Mouse (Mus musculus): ENCODE data around the gene Fabp2. TPM values are rescaled to one million over a fixed set of nuclear protein-coding genes. Genes with fewer than 3 reads are reported as not detected.

The Fabp2 gene
- polyA plus RNA-seq (2012; fragmentation: generic; extraction: Trizol) = not detected
- long read RNA-seq, experiment 1 = 0 reads
- long read RNA-seq, experiment 2 = 0 reads

- TF ChIP-seq FOSL1 (IDR thresholded peaks at IDR 0.05; ENCODE audit: insufficient read depth, low read length, poor library complexity, severe bottlenecking) = no peak
- no peak for TF ChIP-seq MYOD1 (IDR thresholded peaks at IDR 0.05; ENCODE audit: control insufficient read depth, insufficient read length, low read depth)
- TF ChIP-seq MYOG (IDR thresholded peaks at IDR 0.05; ENCODE audit: control insufficient read depth, extremely low read depth, insufficient read length) = no peak
- TF ChIP-seq MAX (IDR thresholded peaks at IDR 0.05) = no peak
- no peak for TF ChIP-seq CEBPB (IDR thresholded peaks at IDR 0.05; ENCODE audit: low read depth)
- TF ChIP-seq USF1 (IDR thresholded peaks at IDR 0.05; ENCODE audit: low read depth) = no peak
- no peak for TF ChIP-seq CTCF (IDR thresholded peaks at IDR 0.05; ENCODE audit: control insufficient read depth, insufficient read depth, insufficient read length)
- H3K36me3 ChIP-seq (ENCODE audit: control insufficient read depth, insufficient read depth) = no peaks in the 10 kb centered on the region
- no peak within 1 kb of the TSS for H3ac ChIP-seq (ENCODE audit: control insufficient read depth, insufficient read length, low read depth)
- H3K79me2 ChIP-seq (ENCODE audit: control insufficient read depth, insufficient read depth) = no peaks in the 10 kb centered on the region
- no peak within 1 kb of the TSS for H3K4me3 ChIP-seq (ENCODE audit: insufficient read depth, poor library complexity, severe bottlenecking)
- no peaks in the 10 kb centered on the region for H3K79me3 ChIP-seq (ENCODE audit: low read depth)
- no peaks in the 10 kb centered on the region for H3K27me3 ChIP-seq (ENCODE audit: control insufficient read depth, insufficient read depth, insufficient read length)
These were observed at the start of gene Fabp2 for GRCm38 (mm10) chr3:122894772-122895171. TSS of gene Fabp2 (plus strand) at chr3:122895072.

GRCm38 (mm10) chr3:122848410-122849034 lies 46.4 kb upstream of the Fabp2 start:
- no peak overlapping the region for H3ac ChIP-seq (ENCODE audit: control insufficient read depth, insufficient read length, low read depth)
- no peak for TF ChIP-seq USF1 (IDR thresholded peaks at IDR 0.05; ENCODE audit: low read depth)
- no peak for TF ChIP-seq CTCF (IDR thresholded peaks at IDR 0.05; ENCODE audit: control insufficient read depth, insufficient read depth, insufficient read length)
- no peak for TF ChIP-seq MAX (IDR thresholded peaks at IDR 0.05)
- no peak for TF ChIP-seq CEBPB (IDR thresholded peaks at IDR 0.05; ENCODE audit: low read depth)
- TF ChIP-seq MYOD1 (IDR thresholded peaks at IDR 0.05; ENCODE audit: control insufficient read depth, insufficient read length, low read depth) = no peak
- no peak for TF ChIP-seq FOSL1 (IDR thresholded peaks at IDR 0.05; ENCODE audit: insufficient read depth, low read length, poor library complexity, severe bottlenecking)
- no peak for TF ChIP-seq MYOG (IDR thresholded peaks at IDR 0.05; ENCODE audit: control insufficient read depth, extremely low read depth, insufficient read length)
- H3K4me3 ChIP-seq (ENCODE audit: insufficient read depth, poor library complexity, severe bottlenecking) = no peak overlapping the region
- no peaks in the 10 kb centered on the region for H3K79me3 ChIP-seq (ENCODE audit: low read depth)
- H3K27me3 ChIP-seq (ENCODE audit: control insufficient read depth, insufficient read depth, insufficient read length) = no peaks in the 10 kb centered on the region
- no peaks in the 10 kb centered on the region for H3K36me3 ChIP-seq (ENCODE audit: control insufficient read depth, insufficient read depth)
- no peaks in the 10 kb centered on the region for H3K79me2 ChIP-seq (ENCODE audit: control insufficient read depth, insufficient read depth)

GRCm38 (mm10) chr3:122855149-122855548 lies 39.7 kb upstream of the Fabp2 start:
- Histone ChIP-seq H3ac (ENCODE audit: control insufficient read depth, insufficient read length, low read depth) (no peak overlapping the region), H3K4me3 (ENCODE audit: insufficient read depth, poor library complexity, severe bottlenecking) (no peak overlapping the region), H3K36me3 (ENCODE audit: control insufficient read depth, insufficient read depth) (no peaks in the 10 kb centered on the region), H3K27me3 (ENCODE audit: control insufficient read depth, insufficient read depth, insufficient read length) (no peaks in the 10 kb centered on the region), H3K79me2 (ENCODE audit: control insufficient read depth, insufficient read depth) (no peaks in the 10 kb centered on the region), H3K79me3 (ENCODE audit: low read depth) (no peaks in the 10 kb centered on the region)
- TF ChIP-seq CTCF (IDR thresholded peaks at IDR 0.05; ENCODE audit: control insufficient read depth, insufficient read depth, insufficient read length) (no peak), CEBPB (IDR thresholded peaks at IDR 0.05; ENCODE audit: low read depth) (no peak), USF1 (IDR thresholded peaks at IDR 0.05; ENCODE audit: low read depth) (no peak), MYOD1 (IDR thresholded peaks at IDR 0.05; ENCODE audit: control insufficient read depth, insufficient read length, low read depth) (no peak), FOSL1 (IDR thresholded peaks at IDR 0.05; ENCODE audit: insufficient read depth, low read length, poor library complexity, severe bottlenecking) (no peak), MYOG (IDR thresholded peaks at IDR 0.05; ENCODE audit: control insufficient read depth, extremely low read depth, insufficient read length) (no peak), MAX (IDR thresholded peaks at IDR 0.05) (no peak)

GRCm38 (mm10) chr3:122859829-122860228 lies 35.0 kb upstream of the Fabp2 start:
- no peaks in the 10 kb centered on the region for H3K36me3 ChIP-seq (ENCODE audit: control insufficient read depth, insufficient read depth)
- H3K79me2 ChIP-seq (ENCODE audit: control insufficient read depth, insufficient read depth) = no peaks in the 10 kb centered on the region
- TF ChIP-seq MYOD1 (IDR thresholded peaks at IDR 0.05; ENCODE audit: control insufficient read depth, insufficient read length, low read depth) (no peak), MYOG (IDR thresholded peaks at IDR 0.05; ENCODE audit: control insufficient read depth, extremely low read depth, insufficient read length) (no peak), CEBPB (IDR thresholded peaks at IDR 0.05; ENCODE audit: low read depth) (no peak)
- no peak overlapping the region for H3ac ChIP-seq (ENCODE audit: control insufficient read depth, insufficient read length, low read depth)
- H3K79me3 ChIP-seq (ENCODE audit: low read depth) = no peaks in the 10 kb centered on the region
- H3K4me3 ChIP-seq (ENCODE audit: insufficient read depth, poor library complexity, severe bottlenecking) = no peak overlapping the region
- no peaks in the 10 kb centered on the region for H3K27me3 ChIP-seq (ENCODE audit: control insufficient read depth, insufficient read depth, insufficient read length)

- no peaks in the 10 kb centered on the region for H3K36me3 ChIP-seq (ENCODE audit: control insufficient read depth, insufficient read depth)
- no peaks in the 10 kb centered on the region for H3K79me3 ChIP-seq (ENCODE audit: low read depth)
- H3K27me3 ChIP-seq (ENCODE audit: control insufficient read depth, insufficient read depth, insufficient read length) = no peaks in the 10 kb centered on the region
- no peak overlapping the region for H3K4me3 ChIP-seq (ENCODE audit: insufficient read depth, poor library complexity, severe bottlenecking)
- TF ChIP-seq CTCF (IDR thresholded peaks at IDR 0.05; ENCODE audit: control insufficient read depth, insufficient read depth, insufficient read length) (no peak), CEBPB (IDR thresholded peaks at IDR 0.05; ENCODE audit: low read depth) (no peak), MYOG (IDR thresholded peaks at IDR 0.05; ENCODE audit: control insufficient read depth, extremely low read depth, insufficient read length) (no peak), MAX (IDR thresholded peaks at IDR 0.05) (no peak), USF1 (IDR thresholded peaks at IDR 0.05; ENCODE audit: low read depth) (no peak), FOSL1 (IDR thresholded peaks at IDR 0.05; ENCODE audit: insufficient read depth, low read length, poor library complexity, severe bottlenecking) (no peak), MYOD1 (IDR thresholded peaks at IDR 0.05; ENCODE audit: control insufficient read depth, insufficient read length, low read depth) (no peak)
- no peak overlapping the region for H3ac ChIP-seq (ENCODE audit: control insufficient read depth, insufficient read length, low read depth)
- H3K79me2 ChIP-seq (ENCODE audit: control insufficient read depth, insufficient read depth) = no peaks in the 10 kb centered on the region
These were observed 34.0 kb upstream of the Fabp2 start for GRCm38 (mm10) chr3:122860573-122861498.

All from C2C12 (cell line).